Mouse (Mus musculus) liver, embryonic 16.5 days (tissue): ENCODE results near the gene Tmem63b. TPM values are rescaled to one million over a fixed set of nuclear protein-coding genes. Genes with fewer than 3 reads are reported as not detected.
A peak's percentile ranks its signal among the peaks of the same experiment; 100 is the strongest.

Experiments used
- ATAC-seq: fragments of 200-750 bp; cut with Nextera tagmentation; 2 replicates; pipeline ENCODE4 v1.8.0; 2017; ENCODE audit warnings: low read depth, mild to moderate bottlenecking, moderate number of reproducible peaks, moderate library complexity
- H3K27ac ChIP-seq: fragments of 300-500 bp; sonication (generic); 2 replicates; pipeline ENCODE4 v1.5.1; 2014; ENCODE audit warnings: mild to moderate bottlenecking, low read length
- H3K27me3 ChIP-seq: fragments of 300-500 bp; sonication (generic); 2 replicates; pipeline ENCODE4 v1.6.1; 2014; ENCODE audit warnings: low read depth, low read length, mixed read lengths; ENCODE audit not compliant: control insufficient read depth, insufficient read depth
- H3K36me3 ChIP-seq: fragments of 300-500 bp; sonication (generic); 2 replicates; pipeline ENCODE4 v1.6.1; 2014; ENCODE audit warnings: mild to moderate bottlenecking; ENCODE audit not compliant: control insufficient read depth, insufficient read depth
- H3K4me1 ChIP-seq: fragments of 300-500 bp; sonication (generic); 2 replicates; pipeline ENCODE4 v1.6.1; 2014; ENCODE audit warnings: low read depth, low read length, mixed read lengths; ENCODE audit not compliant: control insufficient read depth
- H3K4me2 ChIP-seq: fragments of 300-500 bp; sonication (generic); 2 replicates; pipeline ENCODE4 v1.6.1; 2014; ENCODE audit warnings: low read depth, low read length, mixed read lengths
- H3K4me3 ChIP-seq: fragments of 300-500 bp; sonication (generic); 2 replicates; pipeline ENCODE4 v1.5.1; 2014; ENCODE audit warnings: low read depth, mild to moderate bottlenecking, low read length
- H3K9ac ChIP-seq: fragments of 300-500 bp; sonication (generic); 2 replicates; pipeline ENCODE4 v1.6.1; 2014; ENCODE audit warnings: low read depth, low read length
- H3K9me3 ChIP-seq: fragments of 300-500 bp; sonication (generic); replicated peaks from 2 replicates; pipeline ENCODE4 v1.6.1; 2016; ENCODE audit warnings: low read length; ENCODE audit not compliant: control insufficient read depth
- WGBS: fragments of 180-500 bp; shearing (Covaris S2); extraction: QIAGEN DNeasy Blood & Tissue Kit; methylation state at CpG from one replicate; pipeline ENCODE4 v1.1.7; 2014; ENCODE audit not compliant: insufficient replicate concordance; 5-methylcytosine and 5-hydroxymethylcytosine counted together
- polyA plus RNA-seq: library from polyadenylated mRNA; unstranded; fragments of >200 nt; fragmentation: Nextera tagmentation; extraction: Ambion mirVana; gene quantifications from 2 replicates; pipeline ENCODE4 v1.2.1, GENCODE M21; 2015

Tmem63b gene
- polyA plus RNA-seq = 8.2 and 10.0 TPM in 2 replicates

DNA sequence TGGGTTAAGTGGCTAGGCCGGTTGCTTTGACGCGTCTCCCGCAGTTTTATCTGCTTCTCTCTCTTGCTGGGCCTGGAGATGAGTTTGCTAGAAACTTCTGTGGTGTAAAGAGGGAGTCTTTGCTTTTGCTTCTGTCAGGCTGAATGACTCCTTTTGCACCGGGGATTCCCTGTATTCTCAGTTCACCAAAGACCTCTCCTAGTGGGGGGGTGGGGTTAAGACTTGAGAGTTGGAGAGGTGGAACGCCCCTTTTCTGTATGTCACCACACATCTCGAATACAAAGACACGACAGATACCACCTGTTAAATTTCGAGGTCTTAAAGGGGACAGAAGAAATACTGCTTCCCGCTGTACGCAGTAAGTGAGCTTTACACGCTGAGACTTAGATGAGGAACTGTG is at the start of gene Tmem63b:
Gene Tmem63b (minus strand): TSS at position 190 of the 400 bp plus-strand sequence.
- Histone ChIP-seq H3K9me3 (no peaks in the 10 kb centered on the region), H3K9ac (peak within 1 kb of the TSS; percentile 88), H3K4me2 (peak within 1 kb of the TSS; percentile 99), H3K27me3 (no peaks in the 10 kb centered on the region), H3K27ac (peak within 1 kb of the TSS; percentile 75), H3K4me3 (peak within 1 kb of the TSS; percentile 74), H3K36me3 (no peaks in the 10 kb centered on the region), H3K4me1 (peaks cover 24% of the 10 kb centered on the region)
- ATAC-seq = peak; percentile 10
- WGBS = 5% methylated on average over 12 of the region's 12 CpGs

DNA sequence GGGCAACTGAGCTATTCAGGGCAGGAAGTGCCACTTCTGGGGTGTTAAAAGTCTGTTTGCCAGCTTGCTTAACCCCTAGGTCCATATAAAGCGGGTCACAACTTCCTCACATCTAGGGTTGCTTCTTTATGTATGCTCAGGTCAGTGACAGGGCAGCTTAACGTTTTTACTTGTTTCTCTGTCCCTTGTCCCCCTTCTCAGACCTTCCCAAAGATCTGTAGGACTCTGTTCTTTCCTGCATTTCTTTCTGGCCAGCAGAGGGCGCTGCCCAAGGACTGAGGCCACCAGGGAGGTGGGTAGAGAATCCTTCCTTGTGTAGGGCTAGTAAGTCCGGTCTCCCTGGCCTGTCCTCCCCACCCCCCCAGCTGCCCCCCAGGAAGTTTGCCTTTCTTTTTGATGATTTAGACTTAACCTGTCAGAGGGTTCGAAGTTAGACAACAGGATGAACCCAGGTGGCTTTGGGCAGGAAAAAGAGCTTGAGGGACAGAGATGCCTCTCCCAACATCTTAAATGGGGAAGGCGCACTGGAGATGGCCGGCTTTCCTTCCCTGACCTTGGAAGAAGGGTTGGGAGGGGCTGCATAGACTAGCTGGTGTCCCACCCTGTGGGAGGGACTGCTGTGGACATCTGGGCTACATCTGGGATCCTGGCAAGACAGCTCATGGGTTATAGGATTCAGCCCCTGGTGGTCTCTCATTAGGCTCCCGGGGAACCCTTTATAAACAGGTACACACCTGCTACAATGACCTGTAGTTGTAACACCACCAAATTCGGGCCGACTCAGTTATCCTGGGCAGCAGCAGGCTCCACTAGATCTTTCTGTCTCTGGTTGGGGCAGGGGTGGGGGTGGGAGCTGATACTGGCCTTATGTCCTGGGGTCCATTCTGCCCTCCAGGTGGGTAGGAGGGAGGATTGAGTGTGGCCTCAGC is 48.9 kb upstream of the Tmem63b start:
- H3K4me1 ChIP-seq = peaks cover 41% of the 10 kb centered on the region
- peaks cover 27% of the 10 kb centered on the region for H3K27me3 ChIP-seq
- peak overlapping the region; percentile 69 for H3K4me3 ChIP-seq
- no peaks in the 10 kb centered on the region for H3K36me3 ChIP-seq
- H3K27ac ChIP-seq = peak overlapping the region; percentile 83
- peak overlapping the region; percentile 77 for H3K9ac ChIP-seq
- WGBS = 15% methylated on average over 10 of the region's 10 CpGs
- peak overlapping the region; percentile 97 for H3K4me2 ChIP-seq
- ATAC-seq = peak; percentile 47
- no peaks in the 10 kb centered on the region for H3K9me3 ChIP-seq

DNA sequence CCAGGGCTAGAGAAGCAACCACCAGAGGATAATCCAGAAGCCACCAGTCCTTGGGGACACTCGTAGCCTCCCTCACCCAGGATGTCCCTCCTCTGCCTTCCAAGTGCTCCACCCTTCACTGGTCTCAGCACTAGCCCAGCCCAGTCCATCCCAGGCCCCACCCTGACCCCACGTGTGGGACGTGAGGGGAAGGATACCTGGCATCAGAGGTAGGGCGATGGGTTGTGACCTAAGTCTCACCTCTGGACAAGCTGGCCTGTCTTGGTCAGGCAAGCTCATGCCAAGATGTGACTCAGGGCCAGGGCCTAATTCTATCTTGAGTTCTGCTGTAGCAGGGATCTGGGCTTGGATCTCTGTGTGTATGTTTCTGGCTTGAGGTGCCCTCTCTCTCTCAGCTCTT is 48.2 kb upstream of the Tmem63b start:
- H3K9ac ChIP-seq = peak overlapping the region; percentile 28; the same call in 1 of the 2 replicates
- no peak overlapping the region for H3K4me3 ChIP-seq
- peak overlapping the region; percentile 62 for H3K27ac ChIP-seq
- no peak overlapping the region for H3K4me2 ChIP-seq
- WGBS = 75% methylated on average over 4 of the region's 4 CpGs
- no peak for ATAC-seq
- H3K4me1 ChIP-seq = peaks cover 41% of the 10 kb centered on the region
- no peaks in the 10 kb centered on the region for H3K9me3 ChIP-seq
- H3K27me3 ChIP-seq = peaks cover 27% of the 10 kb centered on the region
- no peaks in the 10 kb centered on the region for H3K36me3 ChIP-seq

DNA sequence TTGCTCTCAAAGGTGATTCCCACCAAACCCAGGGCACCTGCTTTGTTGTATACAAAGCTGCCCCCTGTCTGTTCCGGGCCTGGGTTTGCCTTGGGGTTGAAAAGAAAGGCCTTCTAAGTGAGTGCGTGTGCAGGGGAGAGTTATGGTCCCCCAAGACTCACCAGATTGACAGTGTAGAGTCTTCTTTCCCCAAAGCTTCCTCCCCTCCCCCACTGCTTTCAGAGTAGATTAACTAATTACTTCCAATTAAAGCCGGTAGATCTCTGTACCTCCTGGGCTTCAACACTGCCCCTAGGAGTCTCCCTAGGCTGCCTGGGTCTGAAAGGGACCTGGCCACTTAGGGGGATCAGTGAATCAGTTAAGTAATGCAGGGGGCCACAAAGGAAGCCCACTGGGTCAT is 47.6 kb upstream of the Tmem63b start:
- H3K27ac ChIP-seq = no peak overlapping the region
- peaks cover 41% of the 10 kb centered on the region for H3K4me1 ChIP-seq
- no peak overlapping the region for H3K4me3 ChIP-seq
- H3K36me3 ChIP-seq = no peaks in the 10 kb centered on the region
- 50% methylated on average over 3 of the region's 3 CpGs for WGBS
- peak overlapping the region; percentile 4; the same call in 1 of the 2 replicates for H3K9ac ChIP-seq
- H3K9me3 ChIP-seq = no peaks in the 10 kb centered on the region
- no peak for ATAC-seq
- 0 out of 2 replicates have a peak overlapping the region, but pooled peaks have one; percentile 63 for H3K4me2 ChIP-seq
- peaks cover 27% of the 10 kb centered on the region for H3K27me3 ChIP-seq

DNA sequence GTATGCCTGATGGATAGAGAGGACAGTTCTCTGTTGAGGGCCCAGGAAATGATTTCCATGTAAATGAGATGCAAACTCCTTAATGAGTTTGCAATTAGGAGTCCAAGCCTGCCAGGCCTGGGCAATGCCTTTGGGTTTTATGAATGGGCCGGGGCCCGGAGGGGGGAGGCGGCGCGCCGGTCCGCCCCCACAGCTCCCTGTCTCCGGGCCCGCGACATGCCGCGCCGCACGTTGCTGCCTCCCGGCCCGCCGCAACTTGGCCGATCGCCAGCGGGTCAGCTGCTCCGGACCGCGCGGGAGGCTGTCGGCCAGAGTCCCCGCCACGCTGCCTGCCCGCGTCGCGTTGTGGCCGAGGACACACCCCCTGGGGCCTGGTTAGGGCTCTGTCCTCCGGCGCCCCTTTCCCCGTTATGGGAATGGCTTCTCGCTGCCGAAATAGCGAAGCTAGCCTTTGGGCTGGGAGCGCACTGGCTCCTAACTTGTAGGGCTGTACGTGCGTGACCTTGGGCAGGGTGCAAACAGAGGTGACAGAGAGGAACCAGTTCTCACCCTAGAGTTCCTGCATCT is 47.1 kb upstream of the Tmem63b start, which contains the start of gene 1600014C23Rik:
Gene 1600014C23Rik (minus strand): TSS at position 110 of the 567 bp plus-strand sequence.
- Histone ChIP-seq H3K4me2 (peak within 1 kb of the TSS; percentile 63), H3K4me1 (peaks cover 41% of the 10 kb centered on the region), H3K9me3 (no peaks in the 10 kb centered on the region), H3K27me3 (peaks cover 27% of the 10 kb centered on the region), H3K4me3 (peak within 1 kb of the TSS; percentile 31), H3K9ac (peak within 1 kb of the TSS; percentile 42), H3K36me3 (no peaks in the 10 kb centered on the region), H3K27ac (no peak within 1 kb of the TSS)
- peak; percentile 17 for ATAC-seq
- 2% methylated on average over 41 of the region's 41 CpGs for WGBS

DNA sequence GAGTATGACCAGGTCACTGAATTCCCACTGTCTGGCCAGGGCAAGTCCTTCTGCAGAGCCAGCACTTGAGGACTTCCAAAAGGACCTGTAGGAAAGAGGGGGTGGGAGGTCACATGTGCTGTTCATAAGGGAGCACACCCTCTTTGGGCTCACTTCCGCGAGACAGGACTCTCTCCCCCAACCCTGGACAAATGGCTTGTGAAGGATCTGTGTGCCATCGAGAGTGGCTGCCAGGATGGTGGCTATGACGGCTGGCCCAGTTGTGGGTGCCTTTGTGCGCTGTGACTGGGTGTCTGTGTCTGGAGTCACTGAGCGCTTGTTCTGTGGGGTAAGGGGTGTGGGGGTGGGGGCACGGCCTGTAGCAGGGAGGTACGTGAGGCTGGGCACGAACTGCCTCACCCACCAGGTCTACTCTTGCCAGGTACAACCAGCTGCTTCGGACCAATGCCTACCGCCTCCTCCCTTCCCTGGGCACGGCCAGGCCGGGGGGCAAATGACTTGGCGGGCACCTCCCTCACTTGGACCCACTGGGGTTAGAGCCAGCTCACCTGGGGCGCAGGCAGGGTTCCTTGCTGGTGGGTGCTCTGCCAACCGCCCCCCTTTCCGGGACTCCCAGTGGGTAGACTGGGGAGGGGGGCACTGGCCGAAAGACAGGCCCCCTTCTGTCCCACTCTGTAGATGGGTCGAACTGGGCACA is 46.5 kb upstream of the Tmem63b start:
- Histone ChIP-seq H3K4me3 (no peak overlapping the region), H3K27ac (no peak overlapping the region), H3K4me1 (peaks cover 41% of the 10 kb centered on the region), H3K27me3 (peaks cover 27% of the 10 kb centered on the region), H3K9me3 (no peaks in the 10 kb centered on the region), H3K4me2 (peak overlapping the region; percentile 63), H3K9ac (no peak overlapping the region), H3K36me3 (no peaks in the 10 kb centered on the region)
- no peak for ATAC-seq
- 69% methylated on average over 19 of the region's 19 CpGs for WGBS

DNA sequence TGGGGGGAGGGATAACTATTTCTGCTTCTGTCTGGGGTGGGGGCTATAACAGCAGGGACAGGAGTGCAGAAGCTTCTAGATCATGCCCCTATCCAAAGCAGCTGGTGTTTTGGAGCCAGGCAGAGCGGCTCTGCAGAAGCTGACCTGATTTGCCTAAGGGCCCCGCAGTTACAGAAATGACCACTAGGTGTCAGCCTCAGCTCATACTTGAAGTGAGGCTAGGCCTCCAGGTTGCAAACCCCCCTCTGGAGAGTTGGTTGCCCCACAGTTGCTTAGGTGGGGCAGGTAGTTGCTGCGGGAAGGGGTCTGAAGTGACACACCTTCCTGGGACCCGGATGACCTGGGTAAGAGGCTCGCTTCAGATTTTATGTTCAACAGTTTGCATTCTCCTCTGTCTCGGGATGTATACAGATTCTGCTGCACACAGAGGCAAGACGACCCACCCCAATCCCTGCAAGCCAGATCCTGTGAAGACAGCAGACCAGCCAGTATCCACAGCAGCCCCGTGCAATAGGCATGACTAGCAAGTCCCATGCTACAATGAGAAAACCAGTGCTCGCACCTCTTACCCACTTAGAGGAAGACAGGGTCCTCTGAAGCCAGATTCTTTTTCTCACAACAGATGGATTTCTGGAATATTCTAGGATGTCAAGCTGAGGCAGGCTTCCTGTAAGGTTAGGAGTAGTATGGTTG is 44.6 kb upstream of the Tmem63b start:
- H3K36me3 ChIP-seq = no peaks in the 10 kb centered on the region
- H3K4me3 ChIP-seq = no peak overlapping the region
- no peak for ATAC-seq
- no peak overlapping the region for H3K9ac ChIP-seq
- H3K9me3 ChIP-seq = no peaks in the 10 kb centered on the region
- WGBS = 25% methylated on average over 9 of the region's 9 CpGs
- H3K27ac ChIP-seq = no peak overlapping the region
- H3K4me2 ChIP-seq = no peak overlapping the region
- H3K27me3 ChIP-seq = peaks cover 27% of the 10 kb centered on the region
- H3K4me1 ChIP-seq = peaks cover 40% of the 10 kb centered on the region

DNA sequence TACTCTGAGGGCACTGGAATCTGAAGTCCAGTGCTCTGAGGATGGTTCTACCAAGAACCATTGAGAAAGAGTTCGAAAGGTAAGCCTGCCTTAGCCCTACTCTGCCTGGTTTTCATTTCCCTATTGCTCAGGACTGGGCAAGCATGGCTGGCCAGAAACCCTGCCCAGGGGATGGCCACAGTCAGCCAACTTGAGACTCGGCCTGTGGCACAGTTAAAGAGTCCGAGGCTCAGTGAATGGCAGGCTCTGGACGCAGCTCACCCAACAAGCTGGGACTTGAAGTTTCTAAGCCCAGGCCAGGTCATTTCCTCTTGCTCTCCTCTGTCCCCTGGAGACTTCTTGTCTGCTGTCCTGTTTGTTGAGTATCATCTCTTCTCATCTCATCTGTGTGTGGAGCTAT is 44.0 kb upstream of the Tmem63b start:
- Histone ChIP-seq H3K9ac (no peak overlapping the region), H3K4me3 (no peak overlapping the region), H3K4me2 (no peak overlapping the region), H3K27ac (no peak overlapping the region), H3K4me1 (peaks cover 40% of the 10 kb centered on the region), H3K9me3 (no peaks in the 10 kb centered on the region), H3K27me3 (peaks cover 27% of the 10 kb centered on the region), H3K36me3 (no peaks in the 10 kb centered on the region)
- no peak for ATAC-seq
- WGBS = 80% methylated on average over 4 of the region's 4 CpGs
